Mouse (Mus musculus) MEL (cell line): Measurements from ENCODE around the gene Kat7. TPM values are rescaled to one million over a fixed set of nuclear protein-coding genes. Genes with fewer than 3 reads are reported as not detected.

Experiments used
- DNase-seq: peaks from one replicate; pipeline ENCODE4 v3.0.0; 2011; ENCODE audit warnings: low read depth, low spot score
- H3K27ac ChIP-seq: 2 replicates; pipeline ENCODE4 v1.5.1; 2012; ENCODE audit warnings: low read depth, mild to moderate bottlenecking, control low read depth, low read length, moderate library complexity; ENCODE audit not compliant: control insufficient read depth
- H3K27me3 ChIP-seq, 2 experiments: fragments of 150-350 bp in 1 of 2; sonication (generic) in 1 of 2; 2 replicates each; pipeline ENCODE4 v1.6.1; 2012; ENCODE audit warnings: low read length in 2 of 2, mild to moderate bottlenecking in 2 of 2, improper control_type of control experiment in 1 of 2, moderate library complexity in 1 of 2; ENCODE audit not compliant: insufficient read depth in 2 of 2, control insufficient read depth in 1 of 2
- H3K36me3 ChIP-seq, 2 experiments: 2 replicates each; pipeline ENCODE4 v1.6.1; 2012 to 2014; ENCODE audit warnings: low read length in 2 of 2, improper control_type of control experiment in 1 of 2, inconsistent platforms in 1 of 2, mild to moderate bottlenecking in 1 of 2; ENCODE audit not compliant: insufficient read depth in 2 of 2, control insufficient read depth in 1 of 2
- H3K4me1 ChIP-seq, 2 experiments: fragments of 150-350 bp in 1 of 2; sonication (generic) in 1 of 2; 2 replicates each; pipeline ENCODE4 v1.6.1; 2012; ENCODE audit warnings: low read length in 2 of 2, improper control_type of control experiment in 1 of 2, mild to moderate bottlenecking in 1 of 2; ENCODE audit not compliant: insufficient read depth in 2 of 2, control insufficient read depth in 1 of 2
- H3K4me3 ChIP-seq, 2 experiments: fragments of 150-350 bp in 1 of 2; sonication (generic) in 1 of 2; 2 replicates each; pipeline ENCODE4 v1.5.1; 2012; ENCODE audit warnings: low read depth in 2 of 2, low read length in 2 of 2, mild to moderate bottlenecking in 2 of 2, moderate library complexity in 2 of 2, control low read depth in 1 of 2, improper control_type of control experiment in 1 of 2; ENCODE audit not compliant: control insufficient read depth in 1 of 2, insufficient read depth in 1 of 2
- H3K79me2 ChIP-seq: 2 replicates; pipeline ENCODE4 v1.6.1; 2012; ENCODE audit warnings: mild to moderate bottlenecking, low read length, moderate library complexity; ENCODE audit not compliant: control insufficient read depth, poor library complexity, insufficient read depth
- H3K9ac ChIP-seq: 2 replicates; pipeline ENCODE4 v1.6.1; 2012; ENCODE audit warnings: low read depth, mild to moderate bottlenecking, control low read depth, low read length, moderate library complexity; ENCODE audit not compliant: control insufficient read depth, poor library complexity, severe bottlenecking
- H3K9me3 ChIP-seq: fragments of 150-350 bp; sonication (generic); replicated peaks from 2 replicates; pipeline ENCODE4 v1.6.1; 2012; ENCODE audit warnings: mild to moderate bottlenecking, low read length, improper control_type of control experiment, moderate library complexity; ENCODE audit not compliant: insufficient read depth
- BHLHE40 ChIP-seq: IDR thresholded peaks from 2 replicates; pipeline ENCODE4 v1.6.1; 2012; ENCODE audit warnings: low read depth, mild to moderate bottlenecking, inconsistent platforms, low read length, improper control_type of control experiment, borderline replicate concordance
- CTCF ChIP-seq, 3 experiments: IDR thresholded peaks in 2 of 3; conservative IDR thresholded peaks in 1 of 3; 2 replicates each; pipeline ENCODE4 v1.5.1; 2011 to 2012; ENCODE audit warnings: low read length in 3 of 3, low read depth in 2 of 3, mild to moderate bottlenecking in 2 of 3, improper control_type of control experiment in 1 of 3, inconsistent platforms in 1 of 3, mixed read lengths in 1 of 3, moderate library complexity in 1 of 3; ENCODE audit not compliant: control insufficient read depth in 1 of 3, insufficient read depth in 1 of 3, poor library complexity in 1 of 3, severe bottlenecking in 1 of 3
- EP300 ChIP-seq, 2 experiments: IDR thresholded peaks; 2 replicates each; pipeline ENCODE4 v1.6.1; 2011; ENCODE audit warnings: improper control_type of control experiment in 2 of 2, low read length in 2 of 2, low read depth in 1 of 2, mild to moderate bottlenecking in 1 of 2
- GATA1 ChIP-seq: IDR thresholded peaks from 2 replicates; pipeline ENCODE4 v1.6.1; 2011; ENCODE audit warnings: low read depth, low read length, improper control_type of control experiment
- HCFC1 ChIP-seq: IDR thresholded peaks from 2 replicates; pipeline ENCODE4 v1.6.1; 2012; ENCODE audit warnings: low read depth, mild to moderate bottlenecking, inconsistent platforms, low read length, improper control_type of control experiment, moderate library complexity
- JUND ChIP-seq: IDR thresholded peaks from 2 replicates; pipeline ENCODE4 v1.6.1; 2011; ENCODE audit warnings: low read depth, mild to moderate bottlenecking, improper control_type of control experiment, low read length
- KAT2A ChIP-seq: conservative IDR thresholded peaks from 2 replicates; pipeline ENCODE4 v1.6.1; 2012; ENCODE audit warnings: low read depth, low read length, improper control_type of control experiment, inconsistent platforms
- MAFK ChIP-seq: IDR thresholded peaks from 2 replicates; pipeline ENCODE4 v1.6.1; 2011; ENCODE audit warnings: low read depth, mild to moderate bottlenecking, low read length, improper control_type of control experiment, borderline replicate concordance
- MAZ ChIP-seq: IDR thresholded peaks from 2 replicates; pipeline ENCODE4 v1.6.1; 2012; ENCODE audit warnings: low read depth, mild to moderate bottlenecking, inconsistent platforms, low read length, improper control_type of control experiment
- MEF2A ChIP-seq: IDR thresholded peaks from 2 replicates; pipeline ENCODE4 v1.6.1; 2014; ENCODE audit warnings: low read depth, mild to moderate bottlenecking, inconsistent platforms, low read length, improper control_type of control experiment; ENCODE audit not compliant: poor library complexity, insufficient replicate concordance, severe bottlenecking; ENCODE audit errors: extremely low read depth
- MYC ChIP-seq: IDR thresholded peaks from 2 replicates; pipeline ENCODE4 v1.6.1; 2011; ENCODE audit warnings: low read depth, mild to moderate bottlenecking, low read length, improper control_type of control experiment, moderate library complexity
- NELFE ChIP-seq: IDR thresholded peaks from 2 replicates; pipeline ENCODE4 v1.6.1; 2011; ENCODE audit warnings: low read depth, low read length, improper control_type of control experiment
- NRF1 ChIP-seq: IDR thresholded peaks from 2 replicates; pipeline ENCODE4 v1.6.1; 2014; ENCODE audit warnings: low read depth, mild to moderate bottlenecking, inconsistent platforms, low read length, improper control_type of control experiment, moderate library complexity; ENCODE audit not compliant: poor library complexity, insufficient read depth, severe bottlenecking
- RAD21 ChIP-seq: IDR thresholded peaks from 2 replicates; pipeline ENCODE4 v1.6.1; 2011; ENCODE audit warnings: mild to moderate bottlenecking, low read depth, low read length, improper control_type of control experiment
- RCOR1 ChIP-seq: IDR thresholded peaks from 2 replicates; pipeline ENCODE4 v1.6.1; 2012; ENCODE audit warnings: low read depth, mild to moderate bottlenecking, inconsistent platforms, low read length, improper control_type of control experiment
- SIN3A ChIP-seq: IDR thresholded peaks from 2 replicates; pipeline ENCODE4 v1.6.1; 2012; ENCODE audit warnings: low read length, improper control_type of control experiment, inconsistent platforms
- SMC3 ChIP-seq: IDR thresholded peaks from 2 replicates; pipeline ENCODE4 v1.6.1; 2011; ENCODE audit warnings: low read depth, low read length, improper control_type of control experiment
- TCF12 ChIP-seq: IDR thresholded peaks from 2 replicates; pipeline ENCODE4 v1.6.1; 2014; ENCODE audit warnings: low read depth, mild to moderate bottlenecking, inconsistent platforms, low read length, improper control_type of control experiment, moderate library complexity
- ZC3H11A ChIP-seq: IDR thresholded peaks from 2 replicates; pipeline ENCODE4 v1.6.1; 2012; ENCODE audit warnings: low read depth, mild to moderate bottlenecking, inconsistent platforms, low read length, improper control_type of control experiment
- ZKSCAN1 ChIP-seq: IDR thresholded peaks from 2 replicates; pipeline ENCODE4 v1.6.1; 2012; ENCODE audit warnings: low read depth, mild to moderate bottlenecking, inconsistent platforms, low read length, improper control_type of control experiment, moderate library complexity
- ZMIZ1 ChIP-seq: IDR thresholded peaks from 2 replicates; pipeline ENCODE4 v1.6.1; 2012; ENCODE audit warnings: low read depth, mild to moderate bottlenecking, inconsistent platforms, low read length, improper control_type of control experiment, moderate library complexity
- ZNF384 ChIP-seq: IDR thresholded peaks from 2 replicates; pipeline ENCODE4 v1.6.1; 2012; ENCODE audit warnings: low read depth, mild to moderate bottlenecking, inconsistent platforms, low read length, improper control_type of control experiment
- polyA plus RNA-seq, 2 experiments: library from polyadenylated mRNA; stranded (reverse) in 1 of 2; unstranded in 1 of 2; fragments of >175 nt in 1 of 2; fragments of >200 nt in 1 of 2; gene quantifications; 2 replicates each; pipeline versions ENCODE4 v1.2.1 to v1.2.4; 2012; ENCODE audit warnings: low replicate concordance in 2 of 2, low read depth in 1 of 2; ENCODE audit not compliant: insufficient read length in 2 of 2, insufficient read depth in 1 of 2, missing spikeins in 1 of 2
- total RNA-seq: library from RNA; depleted of rRNA; stranded (reverse); fragments of 300-350 nt; gene quantifications from 2 replicates; pipeline ENCODE4 v1.2.3, GENCODE M21; 2012

The Kat7 gene
- total and polyA plus RNA-seq, 3 experiments, result 81.4 to 100 (median 95.4) TPM

GRCm38 (mm10) chr11:95291998-95292397, 18.0 kb downstream of the Kat7 start:
- H3K27ac ChIP-seq, result no peak overlapping the region
- TF ChIP-seq GATA1 (peak; percentile 8; the same call in 1 of the 2 replicates), NRF1 (peak; percentile 35; the same call in 1 of the 2 replicates), CTCF (IDR thresholded peaks at IDR 0.05 in 2 of 3, conservative IDR thresholded peaks at IDR 0.05 in 1 of 3; ENCODE audit: control insufficient read depth in 1 of 3, insufficient read depth in 1 of 3, low read depth in 2 of 3, low read length in 3 of 3, poor library complexity in 1 of 3, severe bottlenecking in 1 of 3) (no peak)
- peak; percentile 65 for DNase-seq

GRCm38 (mm10) chr11:95282331-95282730, 27.7 kb downstream of the Kat7 start:
- Histone ChIP-seq H3K9me3 (no peaks in the 10 kb centered on the region), H3K27ac (no peak overlapping the region)
- TF ChIP-seq SMC3 (no peak), NELFE (no peak), EP300 (IDR thresholded peaks at IDR 0.05; ENCODE audit: low read depth in 1 of 2, low read length in 2 of 2) (no peak), JUND (no peak), RCOR1 (no peak)
- TF ChIP-seq, all 39 proteins: peak for 0
- Histone ChIP-seq H3K9ac (no peak overlapping the region), H3K27me3 (no peaks in the 10 kb centered on the region), H3K79me2 (no peaks in the 10 kb centered on the region), H3K4me3 (no peak overlapping the region), H3K4me1 (no peaks in the 10 kb centered on the region), H3K36me3 (peaks cover 0 to 74% of the 10 kb centered on the region in 2 experiments; a peak in 2 of 4 replicates)
- DNase-seq, result no peak

More at GRCm38 (mm10) chr11:95291998-95292397, 18.0 kb downstream of the Kat7 start:
- Histone ChIP-seq H3K9me3 (no peaks in the 10 kb centered on the region), H3K36me3 (peaks cover 11 to 64% of the 10 kb centered on the region in 2 experiments), H3K79me2 (no peaks in the 10 kb centered on the region), H3K4me1 (peaks cover 0 to 2% of the 10 kb centered on the region in 2 experiments; a peak in 2 of 4 replicates), H3K9ac (no peak overlapping the region), H3K4me3 (no peak overlapping the region), H3K27me3 (no peaks in the 10 kb centered on the region)

- Histone ChIP-seq H3K4me3 (no peak overlapping the region), H3K36me3 (peaks cover 0 to 78% of the 10 kb centered on the region in 2 experiments; a peak in 2 of 4 replicates), H3K27me3 (no peaks in the 10 kb centered on the region), H3K27ac (no peak overlapping the region), H3K9me3 (no peaks in the 10 kb centered on the region), H3K4me1 (no peaks in the 10 kb centered on the region), H3K9ac (no peak overlapping the region), H3K79me2 (no peaks in the 10 kb centered on the region)
- DNase-seq, result peak; percentile 44
- TF ChIP-seq ZMIZ1 (no peak), SIN3A (no peak), CTCF (IDR thresholded peaks at IDR 0.05 in 2 of 3, conservative IDR thresholded peaks at IDR 0.05 in 1 of 3; ENCODE audit: control insufficient read depth in 1 of 3, insufficient read depth in 1 of 3, low read depth in 2 of 3, low read length in 3 of 3, poor library complexity in 1 of 3, severe bottlenecking in 1 of 3) (peak in 2 of 3 experiments; percentile 3 to 49; a peak in 2 of 6 replicates), MYC (0 out of 2 replicates have a peak, but pooled peaks have one; percentile 49), KAT2A (no peak), HCFC1 (no peak), RAD21 (peak; percentile 17), ZNF384 (peak; percentile 35; the same call in 1 of the 2 replicates), MAZ (no peak), ZC3H11A (no peak), SMC3 (no peak; the same call in 1 of the 2 replicates), MAFK (peak; percentile 70; the same call in 1 of the 2 replicates), ZKSCAN1 (no peak), TCF12 (no peak), MEF2A (no peak), BHLHE40 (no peak)
Observed at GRCm38 (mm10) chr11:95279061-95279659, 30.9 kb downstream of the Kat7 start.
